Mouse (Mus musculus): ENCODE data around the gene Safb.

- TF ChIP-seq CTCF (IDR thresholded peaks at IDR 0.05; ENCODE audit: borderline replicate concordance, insufficient read depth, low read depth, low read length) (no peak), POLR2A (IDR thresholded peaks at IDR 0.05; ENCODE audit: borderline replicate concordance, insufficient read depth, low read length) (no peak)
These were observed 43.1 kb downstream of the Safb start, which contains the start of gene Catsperd for GRCm38 (mm10) chr17:56627530-56628277.

Measured in cerebellum, adult 2 months (tissue).